Mouse (Mus musculus) embryonic facial prominence, embryonic 11.5 days (tissue): ENCODE data around the gene 1700037H04Rik. TPM values are rescaled to one million over a fixed set of nuclear protein-coding genes. Genes with fewer than 3 reads are reported as not detected.

ENCODE experiments used
- ATAC-seq: fragments of 200-750 bp; cut with Nextera tagmentation; replicated peaks from 2 replicates; pipeline ENCODE4 v1.8.0; 2017; ENCODE audit warnings: low read depth; ENCODE audit not compliant: insufficient number of reproducible peaks, low FRiP score, low TSS enrichment
- DNase-seq: peaks from one replicate; pipeline ENCODE4 v3.0.0-alpha.2; 2015; ENCODE audit warnings: low spot score
- H3K27ac ChIP-seq: fragments of 300-500 bp; sonication (generic); replicated peaks from 2 replicates; pipeline ENCODE4 v1.5.1; 2014; ENCODE audit warnings: mild to moderate bottlenecking, low read depth, low read length, control low read depth
- H3K27me3 ChIP-seq: fragments of 300-500 bp; sonication (generic); 2 replicates; pipeline ENCODE4 v1.6.1; 2014; ENCODE audit warnings: mild to moderate bottlenecking, low read length, moderate library complexity, mixed read lengths; ENCODE audit not compliant: control insufficient read depth, insufficient read depth
- H3K36me3 ChIP-seq: fragments of 300-500 bp; sonication (generic); replicated peaks from 2 replicates; pipeline ENCODE4 v1.6.1; 2014; ENCODE audit warnings: low read depth, mild to moderate bottlenecking, low read length, moderate library complexity, mixed read lengths; ENCODE audit not compliant: control insufficient read depth, insufficient read depth
- H3K4me1 ChIP-seq: fragments of 300-500 bp; sonication (generic); 2 replicates; pipeline ENCODE4 v1.6.1; 2014; ENCODE audit warnings: low read length, mixed read lengths; ENCODE audit not compliant: control insufficient read depth, insufficient read depth
- H3K4me2 ChIP-seq: fragments of 300-500 bp; sonication (generic); 2 replicates; pipeline ENCODE4 v1.6.1; 2014; ENCODE audit warnings: low read depth, mild to moderate bottlenecking, control low read depth, low read length, moderate library complexity
- H3K4me3 ChIP-seq: fragments of 300-500 bp; sonication (generic); 2 replicates; pipeline ENCODE4 v1.5.1; 2014; ENCODE audit warnings: low read depth, low read length, control low read depth
- H3K9ac ChIP-seq: fragments of 300-500 bp; sonication (generic); replicated peaks from 2 replicates; pipeline ENCODE4 v1.6.1; 2014; ENCODE audit warnings: mild to moderate bottlenecking, control low read depth, low read length
- H3K9me3 ChIP-seq: fragments of 300-500 bp; sonication (generic); replicated peaks from 2 replicates; pipeline ENCODE4 v1.6.1; 2016; ENCODE audit warnings: mild to moderate bottlenecking, low read length, inconsistent platforms, mixed read lengths; ENCODE audit not compliant: control insufficient read depth
- whole genome bisulfite sequencing: fragments of 180-500 bp; shearing (Covaris S2); extraction: QIAGEN DNeasy Blood & Tissue Kit; methylation state at CpG from one replicate; pipeline ENCODE4 v1.1.7; 2014; 5-methylcytosine and 5-hydroxymethylcytosine counted together
- polyA plus RNA-seq: library from polyadenylated mRNA; unstranded; fragments of >200 nt; fragmentation: Nextera tagmentation; extraction: Ambion mirVana; gene quantifications from 2 replicates; pipeline ENCODE4 v1.2.1, GENCODE M21; 2014

Gene 1700037H04Rik
- polyA plus RNA-seq, 1 experiment from 2014 or later: 81.2 TPM

- Histone ChIP-seq H3K36me3 (peaks cover 3% of the 10 kb centered on the region), H3K27ac (no peak overlapping the region), H3K9ac (no peak overlapping the region), H3K27me3 (no peaks in the 10 kb centered on the region), H3K4me2 (no peak overlapping the region), H3K4me3 (no peak overlapping the region), H3K9me3 (no peaks in the 10 kb centered on the region), H3K4me1 (no peaks in the 10 kb centered on the region)
- no peak for ATAC-seq
- no peak for DNase-seq
- 76% methylated on average over 8 of the region's 8 CpGs for WGBS
Measured at GRCm38 (mm10) chr2:131134826-131135400, 25.0 kb downstream of the 1700037H04Rik start.

- no peak overlapping the region for H3K4me2 ChIP-seq
- DNase-seq (no peak), ATAC-seq (no peak)
- 78% methylated on average over 1 of the region's 1 CpGs for WGBS
- H3K4me3 ChIP-seq: no peak overlapping the region
- no peaks in the 10 kb centered on the region for H3K4me1 ChIP-seq
- H3K36me3 ChIP-seq: peaks cover 3% of the 10 kb centered on the region
- H3K9ac ChIP-seq: no peak overlapping the region
- H3K27ac ChIP-seq: no peak overlapping the region
- no peaks in the 10 kb centered on the region for H3K9me3 ChIP-seq
- H3K27me3 ChIP-seq: no peaks in the 10 kb centered on the region
Measured at GRCm38 (mm10) chr2:131134381-131134780, 25.5 kb downstream of the 1700037H04Rik start.

- ATAC-seq (no peak), DNase-seq (no peak)
- Histone ChIP-seq H3K4me3 (no peak within 1 kb of the TSS), H3K36me3 (no peaks in the 10 kb centered on the region; the same call in 1 of the 2 replicates), H3K27me3 (no peaks in the 10 kb centered on the region), H3K9me3 (no peaks in the 10 kb centered on the region), H3K27ac (no peak within 1 kb of the TSS), H3K9ac (no peak within 1 kb of the TSS), H3K4me1 (no peaks in the 10 kb centered on the region), H3K4me2 (no peak within 1 kb of the TSS)
- WGBS: 83% methylated on average over 9 of the region's 9 CpGs
Measured at GRCm38 (mm10) chr2:131132930-131133547, 26.8 kb downstream of the 1700037H04Rik start, which contains the start of gene Gm11037. TSS of gene Gm11037 (plus strand) at chr2:131133497.

GRCm38 (mm10) chr2:131132111-131132888 is 27.6 kb downstream of the 1700037H04Rik start:
- H3K27me3 ChIP-seq: no peaks in the 10 kb centered on the region
- no peaks in the 10 kb centered on the region; the same call in 1 of the 2 replicates for H3K36me3 ChIP-seq
- H3K4me2 ChIP-seq: no peak overlapping the region
- no peaks in the 10 kb centered on the region for H3K9me3 ChIP-seq
- ATAC-seq (no peak), DNase-seq (no peak)
- no peak overlapping the region for H3K4me3 ChIP-seq
- no peak overlapping the region for H3K9ac ChIP-seq
- no peaks in the 10 kb centered on the region; the same call in 1 of the 2 replicates for H3K4me1 ChIP-seq
- H3K27ac ChIP-seq: no peak overlapping the region
- 83% methylated on average over 10 of the region's 10 CpGs for WGBS

GRCm38 (mm10) chr2:131130849-131131248 is 29.0 kb downstream of the 1700037H04Rik start:
- H3K27ac ChIP-seq: no peak overlapping the region
- ATAC-seq: no peak

GRCm38 (mm10) chr2:131129836-131130235 is 30.0 kb downstream of the 1700037H04Rik start:
- no peaks in the 10 kb centered on the region for H3K9me3 ChIP-seq
- no peak overlapping the region for H3K4me2 ChIP-seq
- H3K36me3 ChIP-seq: no peaks in the 10 kb centered on the region; the same call in 1 of the 2 replicates
- ATAC-seq (no peak), DNase-seq (no peak)
- no peak overlapping the region for H3K4me3 ChIP-seq
- peaks cover 6% of the 10 kb centered on the region for H3K4me1 ChIP-seq
- no peak overlapping the region for H3K27ac ChIP-seq
- no peaks in the 10 kb centered on the region for H3K27me3 ChIP-seq
- WGBS: 85% methylated on average over 5 of the region's 5 CpGs
- H3K9ac ChIP-seq: no peak overlapping the region

More at GRCm38 (mm10) chr2:131130849-131131248, 29.0 kb downstream of the 1700037H04Rik start:
- 88% methylated on average over 2 of the region's 2 CpGs for WGBS
- no peak overlapping the region for H3K4me2 ChIP-seq
- no peaks in the 10 kb centered on the region for H3K27me3 ChIP-seq
- no peaks in the 10 kb centered on the region for H3K9me3 ChIP-seq
- H3K36me3 ChIP-seq: no peaks in the 10 kb centered on the region; the same call in 1 of the 2 replicates
- H3K4me1 ChIP-seq: peaks cover 6% of the 10 kb centered on the region
- no peak for DNase-seq
- no peak overlapping the region for H3K4me3 ChIP-seq
- no peak overlapping the region for H3K9ac ChIP-seq

- DNase-seq: no peak
- Histone ChIP-seq H3K27me3 (no peaks in the 10 kb centered on the region), H3K36me3 (no peaks in the 10 kb centered on the region; the same call in 1 of the 2 replicates), H3K9me3 (no peaks in the 10 kb centered on the region), H3K4me2 (no peak overlapping the region), H3K4me1 (peaks cover 6% of the 10 kb centered on the region), H3K9ac (no peak overlapping the region), H3K27ac (no peak overlapping the region), H3K4me3 (no peak overlapping the region)
- 87% methylated on average over 3 of the region's 3 CpGs for WGBS
- ATAC-seq: no peak
Measured at GRCm38 (mm10) chr2:131128636-131129157, 31.2 kb downstream of the 1700037H04Rik start.
